Mouse (Mus musculus): ENCODE measurements around the gene Prmt7. TPM values are rescaled to one million over a fixed set of nuclear protein-coding genes. Genes with fewer than 3 reads are reported as not detected.

Prmt7 gene
- polyA plus RNA-seq, 1 experiment: 9.4 TPM

DNA sequence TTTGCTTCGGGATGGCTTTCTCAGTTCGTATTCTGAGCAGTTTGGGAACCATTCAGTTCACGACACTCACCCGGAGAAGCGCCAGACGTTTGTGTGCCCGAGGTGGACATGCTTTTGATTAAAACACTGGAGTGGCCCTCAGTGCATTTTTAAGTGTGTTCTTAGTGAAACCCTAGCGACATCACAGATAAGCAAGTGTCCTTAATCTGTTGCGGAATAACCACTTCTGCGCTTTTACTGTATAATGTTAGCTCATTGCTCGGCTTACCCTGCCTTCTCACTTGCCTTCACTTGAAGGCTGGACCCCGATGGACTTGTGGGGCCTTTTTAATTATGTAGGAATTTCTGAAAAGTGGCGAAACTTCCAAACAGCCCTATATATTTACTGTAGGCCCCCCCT, 685 bp downstream of the Prmt7 start:
- Histone ChIP-seq H3K4me1 (peaks cover 34% of the 10 kb centered on the region), H3K4me3 (replicated peaks) (peak overlapping the region; percentile 95), H3K27me3 (replicated peaks) (no peaks in the 10 kb centered on the region), H3K9me3 (no peaks in the 10 kb centered on the region), H3K36me3 (replicated peaks; ENCODE audit: low read length) (peaks cover 51% of the 10 kb centered on the region)
- TF ChIP-seq GATA1 (IDR thresholded peaks at IDR 0.05; ENCODE audit: borderline replicate concordance, low read length): no peak
- TF ChIP-seq FLI1 (IDR thresholded peaks at IDR 0.05; ENCODE audit: low read length): no peak

DNA sequence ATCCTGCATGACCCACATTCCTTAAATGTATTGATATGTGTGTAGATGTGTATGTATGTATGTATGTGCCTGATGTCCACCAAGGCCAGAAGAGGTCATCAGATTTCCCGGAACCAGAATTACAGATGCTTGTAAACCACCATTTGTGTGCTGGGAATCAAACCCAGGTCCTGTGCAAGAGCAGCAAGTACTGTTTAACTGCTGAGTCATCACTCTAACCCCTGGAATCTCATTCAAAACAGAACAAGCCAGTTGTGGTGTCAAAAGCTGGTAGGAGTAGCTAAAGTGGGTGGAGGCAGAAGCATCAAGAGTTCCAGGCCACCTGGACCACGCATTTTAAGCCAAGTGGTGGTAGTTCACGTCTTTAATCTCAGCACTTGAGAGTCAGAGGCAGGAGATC, 3.2 kb downstream of the Prmt7 start:
- TF ChIP-seq FLI1 (IDR thresholded peaks at IDR 0.05; ENCODE audit: low read length): no peak
- no peak for TF ChIP-seq GATA1 (IDR thresholded peaks at IDR 0.05; ENCODE audit: borderline replicate concordance, low read length)
- H3K4me1 ChIP-seq: peaks cover 34% of the 10 kb centered on the region
- no peaks in the 10 kb centered on the region for H3K27me3 ChIP-seq (replicated peaks)
- peaks cover 60% of the 10 kb centered on the region for H3K36me3 ChIP-seq (replicated peaks; ENCODE audit: low read length)
- H3K4me3 ChIP-seq (replicated peaks): no peak overlapping the region
- no peaks in the 10 kb centered on the region for H3K9me3 ChIP-seq

DNA sequence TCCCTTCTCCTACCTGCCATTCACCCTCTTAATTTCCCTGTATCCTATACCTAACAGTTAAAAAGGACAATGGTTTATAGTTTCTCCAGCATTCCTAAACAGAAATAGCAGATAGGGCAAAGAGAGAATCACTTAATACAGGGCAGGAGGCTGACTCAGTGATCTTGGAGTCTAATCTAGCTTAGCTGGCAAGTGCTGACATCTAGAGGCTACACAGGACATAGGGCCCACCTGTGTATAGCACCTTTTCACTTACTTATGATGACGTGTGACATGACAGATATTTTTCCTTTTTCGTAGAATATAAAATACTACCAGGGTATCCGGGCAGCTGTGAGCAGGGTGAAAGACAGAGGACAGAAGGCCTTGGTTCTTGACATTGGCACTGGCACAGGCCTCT, 8.9 kb downstream of the Prmt7 start:
- Histone ChIP-seq H3K27me3 (replicated peaks) (no peaks in the 10 kb centered on the region), H3K36me3 (replicated peaks; ENCODE audit: low read length) (peaks cover 84% of the 10 kb centered on the region), H3K4me3 (replicated peaks) (no peak overlapping the region), H3K9me3 (no peaks in the 10 kb centered on the region), H3K4me1 (peaks cover 11% of the 10 kb centered on the region)
- TF ChIP-seq GATA1 (IDR thresholded peaks at IDR 0.05; ENCODE audit: borderline replicate concordance, low read length) (no peak), FLI1 (IDR thresholded peaks at IDR 0.05; ENCODE audit: low read length) (no peak)

DNA sequence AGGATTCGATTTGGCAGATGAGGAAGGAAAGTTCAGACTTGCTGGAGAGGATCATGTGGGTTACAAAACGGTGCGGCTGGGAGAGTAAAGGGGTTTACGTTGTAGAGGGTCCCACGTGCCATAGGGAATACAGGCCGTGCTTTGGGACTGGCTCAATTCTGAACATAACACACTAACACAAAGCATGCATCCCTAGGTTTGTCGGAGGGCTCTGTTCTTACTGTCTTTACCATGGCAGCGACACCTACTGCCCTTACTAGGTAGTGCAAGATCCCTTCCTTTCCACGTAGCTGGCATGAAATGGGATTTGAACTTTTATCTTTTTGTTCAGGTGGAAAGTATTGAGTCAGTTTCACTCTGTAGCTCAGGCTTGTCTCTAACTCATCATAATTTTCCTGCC, 15.9 kb downstream of the Prmt7 start:
- no peaks in the 10 kb centered on the region for H3K27me3 ChIP-seq (replicated peaks)
- H3K4me1 ChIP-seq: peaks cover 25% of the 10 kb centered on the region
- TF ChIP-seq FLI1 (IDR thresholded peaks at IDR 0.05; ENCODE audit: low read length): no peak
- no peak for TF ChIP-seq GATA1 (IDR thresholded peaks at IDR 0.05; ENCODE audit: borderline replicate concordance, low read length)
- no peak overlapping the region for H3K4me3 ChIP-seq (replicated peaks)
- no peaks in the 10 kb centered on the region for H3K9me3 ChIP-seq
- H3K36me3 ChIP-seq (replicated peaks; ENCODE audit: low read length): peaks cover 69% of the 10 kb centered on the region

DNA sequence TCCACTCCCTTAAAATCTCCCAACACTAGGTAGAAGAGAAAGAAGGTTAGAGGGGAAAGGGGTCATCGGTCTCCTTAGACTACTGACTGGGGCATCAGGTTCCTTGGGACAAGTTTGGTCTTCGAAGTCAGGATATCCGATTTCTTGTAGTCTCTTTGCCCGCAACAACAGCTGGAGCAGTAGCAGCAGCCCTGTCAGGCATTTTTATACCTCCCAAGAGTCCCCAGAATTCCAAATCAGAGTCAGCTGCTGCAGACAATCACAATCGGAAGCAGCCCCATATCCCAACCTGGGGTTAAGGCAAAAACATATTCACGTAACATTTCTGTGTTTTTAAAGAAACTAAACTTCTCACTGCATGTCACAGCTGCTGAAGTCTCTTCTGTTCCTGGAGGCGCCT, 20.8 kb downstream of the Prmt7 start:
- H3K36me3 ChIP-seq (replicated peaks; ENCODE audit: low read length): peaks cover 77% of the 10 kb centered on the region

DNA sequence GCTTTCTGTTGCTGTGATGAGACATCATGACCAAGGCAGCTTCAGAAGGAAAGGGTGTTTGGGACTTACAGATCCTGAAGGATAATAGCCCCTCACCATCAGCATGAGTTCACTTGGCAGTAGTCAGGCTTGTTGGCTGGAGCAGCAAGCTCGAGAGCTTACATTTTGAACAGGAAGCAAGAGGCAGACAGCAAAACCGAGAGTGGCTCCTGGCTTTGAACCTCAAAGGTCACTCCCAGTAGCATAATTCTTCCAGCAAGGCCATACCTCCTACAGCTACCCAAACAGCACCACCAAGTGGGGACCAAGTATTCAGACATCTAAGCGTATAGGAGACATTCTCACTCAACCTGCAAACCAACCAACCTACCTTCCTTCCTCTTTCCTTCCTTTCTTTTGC, 22.0 kb downstream of the Prmt7 start:
- no peak overlapping the region for H3K4me3 ChIP-seq (replicated peaks)
- peaks cover 77% of the 10 kb centered on the region for H3K36me3 ChIP-seq (replicated peaks; ENCODE audit: low read length)
- H3K9me3 ChIP-seq: no peaks in the 10 kb centered on the region
- TF ChIP-seq GATA1 (IDR thresholded peaks at IDR 0.05; ENCODE audit: borderline replicate concordance, low read length) (no peak), FLI1 (IDR thresholded peaks at IDR 0.05; ENCODE audit: low read length) (no peak)
- peaks cover 26% of the 10 kb centered on the region for H3K4me1 ChIP-seq
- H3K27me3 ChIP-seq (replicated peaks): no peaks in the 10 kb centered on the region

More for the DNA sequence above, 20.8 kb downstream of the Prmt7 start:
- no peak overlapping the region for H3K4me3 ChIP-seq (replicated peaks)
- TF ChIP-seq FLI1 (IDR thresholded peaks at IDR 0.05; ENCODE audit: low read length): no peak
- no peak for TF ChIP-seq GATA1 (IDR thresholded peaks at IDR 0.05; ENCODE audit: borderline replicate concordance, low read length)
- no peaks in the 10 kb centered on the region for H3K9me3 ChIP-seq
- no peaks in the 10 kb centered on the region for H3K27me3 ChIP-seq (replicated peaks)
- H3K4me1 ChIP-seq: peaks cover 28% of the 10 kb centered on the region

DNA sequence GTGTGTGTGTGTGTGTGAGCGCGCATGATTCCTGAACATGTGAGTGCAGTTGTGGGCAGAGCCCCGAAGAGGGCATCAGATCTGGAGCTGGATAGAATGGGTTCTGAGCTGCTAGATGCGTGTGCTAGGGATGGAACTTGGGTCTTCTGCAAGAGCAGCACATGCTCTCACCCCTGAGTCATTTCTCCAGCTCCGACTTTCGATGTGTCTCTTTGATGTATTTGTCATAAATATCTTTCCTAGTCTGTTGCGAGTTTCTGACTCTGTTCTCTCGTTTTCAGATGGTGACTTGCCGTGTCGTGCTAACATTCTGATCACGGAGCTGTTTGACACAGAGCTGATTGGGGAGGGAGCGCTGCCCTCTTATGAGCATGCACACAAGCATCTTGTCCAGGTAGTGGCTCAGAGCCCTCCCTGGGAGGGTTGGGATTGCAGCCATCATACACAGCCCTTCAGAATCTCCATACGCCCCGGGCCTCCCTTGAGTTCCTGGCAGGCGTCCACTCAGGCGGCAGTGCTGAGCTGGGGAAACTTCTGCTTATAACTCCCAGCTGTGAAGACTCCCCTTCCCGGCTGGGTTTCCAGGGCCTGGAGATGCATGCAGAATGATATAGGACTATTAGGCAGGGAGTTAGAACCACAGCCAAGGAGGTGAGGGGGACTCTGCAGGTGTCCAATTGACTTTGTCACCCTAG, 24.0 kb downstream of the Prmt7 start:
- H3K4me1 ChIP-seq: peaks cover 12% of the 10 kb centered on the region
- no peak for TF ChIP-seq FLI1 (IDR thresholded peaks at IDR 0.05; ENCODE audit: low read length)
- no peak for TF ChIP-seq GATA1 (IDR thresholded peaks at IDR 0.05; ENCODE audit: borderline replicate concordance, low read length)
- H3K27me3 ChIP-seq (replicated peaks): no peaks in the 10 kb centered on the region
- no peak overlapping the region for H3K4me3 ChIP-seq (replicated peaks)
- no peaks in the 10 kb centered on the region for H3K9me3 ChIP-seq
- peaks cover 86% of the 10 kb centered on the region for H3K36me3 ChIP-seq (replicated peaks; ENCODE audit: low read length)

DNA sequence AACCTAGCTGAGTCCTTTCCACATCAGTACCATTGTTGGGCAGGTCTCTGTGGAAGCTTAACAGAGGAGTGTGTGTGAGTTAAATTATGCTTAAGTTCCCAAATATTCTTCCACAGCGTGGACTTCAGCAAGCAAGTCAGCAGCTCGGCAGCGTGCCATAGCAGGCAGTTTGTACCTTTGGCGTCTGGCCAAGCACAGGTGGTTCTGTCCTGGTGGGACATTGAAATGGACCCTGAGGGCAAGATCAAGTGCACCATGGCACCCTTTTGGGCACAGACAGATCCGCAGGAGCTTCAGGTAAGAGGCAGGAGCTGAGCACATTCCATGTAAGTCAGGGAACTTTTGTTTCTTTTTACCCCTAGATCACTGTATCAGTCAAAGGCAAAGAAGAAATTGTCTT, 26.4 kb downstream of the Prmt7 start:
- peaks cover 9% of the 10 kb centered on the region for H3K4me1 ChIP-seq
- no peaks in the 10 kb centered on the region for H3K9me3 ChIP-seq
- H3K27me3 ChIP-seq (replicated peaks): no peaks in the 10 kb centered on the region
- H3K4me3 ChIP-seq (replicated peaks): no peak overlapping the region
- TF ChIP-seq GATA1 (IDR thresholded peaks at IDR 0.05; ENCODE audit: borderline replicate concordance, low read length): no peak
- no peak for TF ChIP-seq FLI1 (IDR thresholded peaks at IDR 0.05; ENCODE audit: low read length)
- peaks cover 91% of the 10 kb centered on the region for H3K36me3 ChIP-seq (replicated peaks; ENCODE audit: low read length)

DNA sequence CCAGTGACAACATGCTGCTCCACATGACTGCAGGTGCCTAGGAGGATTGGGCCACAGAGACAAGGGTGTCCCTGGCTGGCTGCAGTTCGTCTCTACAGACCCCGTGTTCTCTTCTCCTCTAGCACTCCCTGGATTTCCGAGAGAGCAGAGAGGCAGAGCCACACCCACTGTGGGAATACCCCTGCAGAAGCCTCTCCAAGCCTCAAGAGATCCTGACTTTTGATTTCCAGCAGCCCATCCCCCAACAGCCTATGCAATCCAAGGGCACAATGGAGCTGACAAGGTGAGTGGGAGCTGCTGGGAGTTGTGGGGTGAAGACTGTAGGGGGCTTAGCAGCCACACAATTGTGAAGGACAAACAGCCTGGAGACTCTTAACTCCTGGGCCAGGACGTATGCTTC, 39.5 kb downstream of the Prmt7 start:
- TF ChIP-seq FLI1 (IDR thresholded peaks at IDR 0.05; ENCODE audit: low read length): no peak
- no peak for TF ChIP-seq GATA1 (IDR thresholded peaks at IDR 0.05; ENCODE audit: borderline replicate concordance, low read length)
- Histone ChIP-seq H3K9me3 (no peaks in the 10 kb centered on the region), H3K4me3 (replicated peaks) (no peak overlapping the region), H3K36me3 (replicated peaks; ENCODE audit: low read length) (peaks cover 95% of the 10 kb centered on the region), H3K4me1 (peaks cover 19% of the 10 kb centered on the region), H3K27me3 (replicated peaks) (peaks cover 2% of the 10 kb centered on the region)

DNA sequence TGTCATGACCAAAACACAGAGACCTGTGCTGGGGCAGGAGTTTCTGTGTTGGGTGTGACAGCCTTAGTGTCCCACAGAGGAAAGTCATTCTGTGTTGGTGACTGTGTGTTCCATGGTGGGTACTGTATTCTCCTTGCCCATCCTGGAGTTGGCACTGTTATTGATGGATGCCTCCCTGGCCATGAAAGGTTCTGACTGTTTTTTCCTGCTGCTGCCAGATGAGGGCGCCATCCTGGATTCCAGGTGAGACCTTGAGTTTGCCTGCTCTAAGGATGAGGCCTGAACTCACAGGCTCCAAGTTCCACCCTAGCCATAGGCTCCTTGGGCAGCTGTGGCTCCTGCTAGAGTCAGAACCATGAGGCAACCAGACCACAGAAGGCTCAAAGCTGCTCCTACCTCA, 47.4 kb downstream of the Prmt7 start:
- Histone ChIP-seq H3K36me3 (replicated peaks; ENCODE audit: low read length) (peaks cover 55% of the 10 kb centered on the region), H3K4me3 (replicated peaks) (no peak overlapping the region), H3K4me1 (peaks cover 33% of the 10 kb centered on the region), H3K9me3 (no peaks in the 10 kb centered on the region), H3K27me3 (replicated peaks) (no peaks in the 10 kb centered on the region)
- no peak for TF ChIP-seq GATA1 (IDR thresholded peaks at IDR 0.05; ENCODE audit: borderline replicate concordance, low read length)
- no peak for TF ChIP-seq FLI1 (IDR thresholded peaks at IDR 0.05; ENCODE audit: low read length)
